Mouse (Mus musculus) kidney, adult 9 months (tissue): Measurements from ENCODE around the gene Tpm4.

Experiments used
- DNase-seq: peaks from one replicate; pipeline ENCODE4 v3.0.0; 2022

The Tpm4 gene

DNA sequence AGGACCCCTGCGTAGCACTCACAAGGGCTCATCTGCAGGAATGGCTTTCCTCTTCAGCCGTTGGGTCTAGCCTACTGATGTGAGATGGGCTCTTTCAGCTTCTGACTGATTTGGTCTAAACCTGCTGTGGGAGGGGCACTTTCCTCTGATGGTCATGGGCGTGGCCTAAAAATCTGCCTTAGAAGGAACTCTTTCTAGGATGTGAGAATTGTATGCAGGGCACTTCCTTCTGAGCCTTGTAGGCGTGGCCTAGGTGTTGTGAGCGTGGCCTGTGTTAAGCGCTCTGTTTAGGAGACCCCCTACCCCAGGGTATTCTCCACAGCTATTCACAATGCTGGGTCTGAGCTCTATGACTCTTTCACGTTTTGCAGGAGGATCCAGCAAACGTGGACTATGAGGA is 63.2 kb downstream of the Tpm4 start:
- DNase-seq: no peak
